Mouse (Mus musculus) kidney, adult 2 months (tissue): ENCODE results near the gene Wbp1.

Experiments used
- CTCF ChIP-seq: fragments of 200-500 bp; conservative IDR thresholded peaks from 2 replicates; pipeline ENCODE4 v1.5.1; 2011; ENCODE audit warnings: low read depth, mild to moderate bottlenecking, control low read depth, low read length, moderate library complexity, mixed read lengths; ENCODE audit not compliant: insufficient read depth, insufficient read length
- POLR2A ChIP-seq: fragments of 200-500 bp; IDR thresholded peaks from one replicate; pipeline ENCODE4 v1.6.1; 2011; ENCODE audit warnings: low read depth, low read length, control low read depth

- TF ChIP-seq POLR2A (no peak), CTCF (no peak)
These were observed 18.2 kb downstream of the Wbp1 start for GRCm38 (mm10) chr6:83103130-83103650.
